Mouse (Mus musculus) heart, adult 8-10 months (tissue): Measurements from ENCODE around the gene Tyw1. TPM values are rescaled to one million over a fixed set of nuclear protein-coding genes. Genes with fewer than 3 reads are reported as not detected.

ENCODE experiments used
- DNase-seq: peaks from one replicate; pipeline ENCODE4 v3.0.0; 2022; ENCODE audit warnings: low spot score
- total RNA-seq, 4 experiments: library from RNA; stranded (reverse); gene quantifications; 2 replicates each; pipeline ENCODE4 v1.2.4; 2022

The Tyw1 gene
- total RNA-seq, 4 experiments from 2014 or later: 6.9 to 8.4 (median 7.8) TPM

- DNase-seq: no peak
Measured at GRCm38 (mm10) chr5:130386418-130386817, 131.0 kb downstream of the Tyw1 start.

Other genes starting within 250 kb of the Tyw1 start
- gene Asl, start 226.4 kb upstream of the Tyw1 start, total RNA-seq: 1 to 10 TPM; 3.0 to 7.1 (median 6.3) TPM
- gene Crcp, start 226.3 kb upstream of the Tyw1 start, total RNA-seq: 10 to 100 TPM; 11.5 to 16.1 (median 14.5) TPM
- 10 to 100 TPM in 1 of 4 experiments, 1 to 10 TPM in 3; 8.2 to 10.6 (median 9.3) TPM for gene Tpst1, start 182.3 kb upstream of the Tyw1 start, total RNA-seq
- gene Kctd7, start 110.8 kb upstream of the Tyw1 start, total RNA-seq: 1 to 10 TPM; 2.1 to 3.6 (median 3.1) TPM
- gene Rabgef1, start 83.8 kb upstream of the Tyw1 start, total RNA-seq: 10 to 100 TPM; 20.6 to 24.3 (median 22.0) TPM
- 10 to 100 TPM; 38.1 to 48.4 (median 46.1) TPM for gene Tmem248, start 38.5 kb upstream of the Tyw1 start, total RNA-seq
- 10 to 100 TPM; 50.7 to 62.6 (median 55.7) TPM for gene Sbds, start 89 bp upstream of the Tyw1 start, total RNA-seq
- under 1 TPM in 1 of 4 experiments, not detected in 3; 0.03 TPM for gene Caln1, start 113.8 kb downstream of the Tyw1 start, total RNA-seq
- not detected for gene A330070K13Rik, start 129.0 kb downstream of the Tyw1 start, total RNA-seq